Mouse (Mus musculus) c-Kit-positive CD71-negative TER-119-negative erythroid progenitor cells, embryonic 14.5 days (primary cell): Measurements from ENCODE around the gene Gm20767.
"Not testable (repeated sequence)": the region's sequence is repeated elsewhere in the genome, so short reads cannot be mapped to it uniquely, and the experiment has no call there.

Source experiments
- DNase-seq: peaks from one replicate; pipeline ENCODE4 v3.0.0-alpha.2; 2013; ENCODE audit warnings: low read depth

Gm20767 gene

DNA sequence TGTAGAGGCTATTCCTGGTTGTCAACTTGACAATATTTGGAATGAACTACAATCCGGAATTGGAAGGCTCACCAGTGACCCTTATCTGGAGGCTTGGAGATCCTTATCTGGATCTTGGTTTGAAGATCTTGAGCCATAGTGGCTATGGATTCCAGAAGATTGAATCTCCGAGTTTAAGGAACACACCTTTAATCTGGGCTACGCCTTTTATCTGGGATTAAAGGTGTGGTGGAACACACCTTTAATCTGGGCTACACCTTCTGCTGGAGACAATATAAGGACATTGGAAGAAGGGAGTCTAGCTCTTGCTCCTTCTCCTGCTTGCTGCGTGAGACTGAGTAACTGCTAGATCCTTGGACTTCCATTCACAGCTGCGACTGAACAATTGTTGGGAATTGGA, at the start of gene Gm20767:
Gm20767 (plus strand) TSS at position 301 of the 400 bp plus-strand sequence.
- DNase-seq = not testable (repeated sequence)

DNA sequence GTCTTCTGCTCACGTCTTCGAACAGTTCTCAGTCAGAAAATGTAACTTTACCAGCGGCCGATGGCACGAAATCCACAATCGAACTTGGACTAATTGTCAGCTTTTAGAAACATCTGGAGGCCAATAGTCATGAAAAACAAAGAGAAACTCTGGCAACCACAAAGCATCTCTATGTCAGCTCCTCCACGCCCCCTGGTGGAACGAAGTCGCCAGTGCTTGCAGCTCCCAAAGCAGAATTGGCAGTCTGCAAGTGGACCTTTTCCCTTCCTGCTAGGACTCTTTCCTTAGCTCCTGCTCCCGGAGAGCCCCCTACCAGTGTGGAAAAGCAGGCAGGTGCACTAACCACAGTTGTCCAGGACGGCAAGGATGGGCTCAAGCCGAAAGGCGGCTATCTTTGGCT, 47.1 kb upstream of the Gm20767 start:
- DNase-seq = not testable (repeated sequence)

DNA sequence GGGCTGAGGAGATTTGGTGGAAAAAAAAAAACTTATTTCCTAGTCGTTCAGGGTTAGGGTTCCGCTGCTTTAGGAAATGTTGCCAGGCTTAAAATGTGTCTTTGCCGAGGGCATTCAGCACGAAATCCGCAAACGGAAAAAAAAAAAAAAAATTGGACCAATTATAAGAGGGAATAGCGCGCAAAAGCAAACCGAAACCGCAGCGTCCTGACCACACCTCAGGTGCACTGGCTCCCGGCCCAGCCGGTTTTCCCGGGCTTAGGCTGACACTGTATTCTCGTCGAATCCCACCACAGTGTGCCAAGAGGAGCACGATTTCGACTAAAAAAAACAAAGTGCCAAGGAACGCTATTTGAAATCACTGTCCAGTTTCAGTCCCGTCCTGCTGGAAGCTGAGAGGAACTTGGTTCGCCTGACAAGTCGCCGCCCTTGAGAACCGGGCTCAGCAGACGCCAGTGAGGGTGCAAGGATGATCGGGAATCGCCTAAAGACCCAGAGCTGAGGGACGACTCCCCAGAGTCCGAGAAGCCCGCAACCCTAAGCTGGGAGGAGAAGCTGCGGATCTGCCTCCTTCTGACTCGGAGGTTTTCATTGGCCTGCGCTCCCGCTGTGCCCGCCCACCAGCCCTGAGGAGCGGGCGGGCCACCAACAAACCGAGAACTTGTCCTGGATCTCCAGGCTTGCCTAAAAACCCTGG, 43.7 kb upstream of the Gm20767 start:
- not testable (repeated sequence) for DNase-seq

DNA sequence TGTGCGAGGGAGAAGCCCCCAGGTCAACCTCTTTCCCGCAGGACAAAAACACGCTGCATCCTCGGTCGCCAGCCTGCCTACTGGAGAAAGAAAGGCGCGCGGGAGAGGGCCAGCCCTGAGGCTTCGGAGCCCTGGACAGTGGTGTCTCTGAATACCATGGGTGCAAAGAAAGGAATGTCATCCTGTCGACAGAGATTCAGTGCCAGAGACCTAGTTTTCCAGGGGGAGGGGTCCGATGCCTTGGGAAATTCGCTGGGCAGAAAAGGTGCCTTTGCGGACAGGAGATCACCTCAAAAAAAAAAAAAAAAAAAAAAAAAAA, 43.1 kb upstream of the Gm20767 start:
- DNase-seq = not testable (repeated sequence)

DNA sequence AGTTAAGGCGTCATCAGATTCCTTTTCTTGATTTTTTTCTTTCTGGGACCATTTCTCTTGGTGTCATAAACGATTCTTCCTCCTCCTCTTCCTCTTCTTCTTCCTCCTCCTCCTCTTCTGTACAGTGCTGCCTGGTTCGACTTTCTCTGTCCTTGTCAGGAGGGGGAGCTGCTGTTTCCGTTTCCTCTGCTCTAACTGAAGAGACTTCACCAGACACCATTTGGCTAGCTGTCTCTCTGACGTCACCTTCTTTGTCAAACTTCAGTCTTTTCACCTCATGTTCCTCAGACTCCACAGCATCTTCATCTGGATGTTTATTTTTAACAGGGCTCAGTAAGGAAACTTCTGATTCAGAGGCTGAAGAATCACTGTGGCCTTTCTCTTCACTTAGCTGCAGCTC, 40.7 kb upstream of the Gm20767 start:
- DNase-seq = not testable (repeated sequence)

DNA sequence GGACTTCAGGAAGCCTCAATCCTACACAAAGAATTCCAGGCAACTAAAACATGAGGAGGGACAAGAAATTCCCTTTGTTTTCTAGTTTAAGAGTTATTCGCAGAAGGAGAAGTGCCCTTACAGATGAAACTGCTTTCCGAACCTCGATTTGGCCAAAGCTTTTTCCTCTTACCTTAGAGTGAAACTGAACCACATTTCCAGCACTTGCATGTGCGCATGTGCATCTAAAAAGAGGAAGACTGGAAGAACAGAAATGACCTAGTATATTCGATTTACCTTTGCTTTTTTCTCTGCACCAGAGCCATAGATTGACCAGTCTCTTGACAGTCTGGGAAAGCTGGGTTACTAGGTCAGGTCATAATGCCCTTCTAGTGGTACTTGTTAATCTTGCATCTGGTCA, 33.5 kb upstream of the Gm20767 start:
- DNase-seq = not testable (repeated sequence)

DNA sequence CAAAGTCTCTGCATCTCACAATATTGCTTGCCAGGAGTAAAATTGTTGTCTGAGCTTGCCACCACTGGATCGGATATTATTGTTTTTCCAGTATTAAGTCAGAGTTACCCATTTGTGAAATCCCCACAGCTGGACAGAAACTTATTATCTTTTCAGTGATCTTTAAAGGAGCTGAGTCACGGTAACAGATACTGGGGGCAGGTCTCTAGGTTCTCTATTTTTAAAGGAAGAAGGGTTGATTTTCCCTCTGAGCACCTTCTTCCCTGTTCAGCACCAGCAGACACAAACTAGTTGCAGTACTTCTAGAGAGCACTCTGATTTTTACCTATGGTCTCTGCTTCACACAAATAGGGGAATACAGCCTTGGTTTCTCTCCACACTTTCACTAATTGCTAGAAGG, 33.0 kb upstream of the Gm20767 start:
- DNase-seq = not testable (repeated sequence)

DNA sequence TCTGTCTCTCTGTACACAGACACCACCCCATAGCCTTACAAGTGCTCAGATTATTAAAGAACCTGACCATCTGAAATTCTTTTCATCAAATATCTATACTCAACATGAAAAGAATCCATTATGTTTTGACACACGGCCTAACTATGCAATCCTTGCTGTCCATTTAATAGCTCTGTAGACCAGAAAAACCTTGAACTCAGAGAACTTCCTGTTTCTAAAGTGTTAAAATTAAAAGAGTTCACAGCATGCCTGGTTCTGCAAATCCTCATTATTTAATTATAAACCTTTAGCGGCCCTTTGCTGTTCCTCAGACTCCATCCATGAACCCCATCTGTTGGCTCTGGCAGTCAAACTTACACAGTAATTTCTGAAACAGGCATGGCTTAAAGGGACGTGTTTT, 2.3 kb downstream of the Gm20767 start:
- DNase-seq = not testable (repeated sequence)

DNA sequence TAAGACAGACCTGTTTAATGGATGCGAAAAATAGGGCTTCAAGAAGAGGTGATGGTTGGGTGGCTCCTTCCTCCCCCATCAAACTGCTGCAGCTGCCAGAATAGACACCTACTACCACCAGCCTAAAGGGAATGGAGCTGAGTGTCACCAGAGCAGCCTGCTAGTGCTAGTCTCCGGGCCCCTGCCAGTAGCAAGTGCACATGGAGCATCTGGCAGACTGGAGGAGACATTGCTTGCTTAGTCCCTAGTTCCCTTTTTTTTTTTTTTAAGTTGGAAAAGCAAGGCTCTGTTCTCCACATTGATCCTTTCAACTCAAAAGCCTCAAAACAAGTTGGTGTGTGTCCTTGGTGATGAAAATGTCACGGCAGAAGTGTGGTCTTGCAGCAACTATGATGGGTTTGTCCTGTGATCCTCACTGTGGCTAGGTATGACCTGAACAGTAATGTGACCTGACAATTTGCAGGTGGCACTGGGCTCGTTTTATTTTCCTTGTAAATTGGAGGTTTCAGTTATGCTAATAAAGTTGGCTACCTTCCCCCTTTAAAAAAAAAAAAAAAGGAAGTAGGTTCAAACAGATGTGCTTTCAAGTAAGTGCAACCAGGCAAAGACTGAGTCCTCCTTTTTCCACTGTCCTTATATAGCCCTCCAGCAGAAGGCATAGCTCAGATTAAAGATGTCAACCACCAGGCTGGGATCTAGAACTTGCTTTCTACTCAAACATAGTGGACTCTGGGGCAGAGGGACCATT, 9.8 kb downstream of the Gm20767 start:
- not testable (repeated sequence) for DNase-seq

DNA sequence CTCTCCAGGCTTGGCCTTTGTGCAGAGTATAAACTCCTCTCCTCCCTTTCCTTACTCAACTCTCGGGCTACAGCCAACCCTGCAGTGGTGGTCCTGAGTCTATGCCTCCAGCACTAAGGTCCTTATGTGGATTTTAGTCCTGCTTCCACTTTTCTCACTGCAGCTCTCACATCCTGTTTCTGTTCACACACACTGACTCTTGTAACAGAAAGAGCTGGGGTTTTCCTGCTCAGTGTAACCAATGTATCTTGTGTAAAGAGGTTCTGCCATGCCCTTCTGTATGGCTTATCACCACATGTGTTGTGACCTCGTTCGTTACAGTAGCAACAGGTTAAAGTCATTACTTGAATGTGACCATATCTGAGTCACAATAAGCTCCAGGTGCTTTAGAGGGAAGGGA, 10.5 kb downstream of the Gm20767 start:
- DNase-seq = not testable (repeated sequence)

DNA sequence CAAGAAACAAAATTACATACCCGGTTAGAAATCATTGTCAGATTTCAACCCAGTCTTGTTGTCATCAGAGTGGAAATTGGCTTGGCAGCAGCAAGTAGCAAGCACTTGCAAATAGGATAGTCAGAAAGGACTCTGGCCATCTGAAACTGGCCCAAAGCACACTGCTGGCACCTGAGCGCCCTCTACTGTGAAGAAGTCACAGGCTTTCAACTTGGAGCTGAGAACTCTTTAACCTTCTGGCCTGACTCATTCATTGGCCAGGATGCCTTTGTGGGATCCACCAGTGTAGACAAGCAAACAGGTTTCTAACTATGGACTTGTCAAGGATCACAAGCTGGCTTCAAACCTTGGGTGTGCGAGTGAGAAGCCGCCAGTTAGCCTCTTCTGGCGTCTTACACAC, 28.3 kb downstream of the Gm20767 start:
- DNase-seq = not testable (repeated sequence)

DNA sequence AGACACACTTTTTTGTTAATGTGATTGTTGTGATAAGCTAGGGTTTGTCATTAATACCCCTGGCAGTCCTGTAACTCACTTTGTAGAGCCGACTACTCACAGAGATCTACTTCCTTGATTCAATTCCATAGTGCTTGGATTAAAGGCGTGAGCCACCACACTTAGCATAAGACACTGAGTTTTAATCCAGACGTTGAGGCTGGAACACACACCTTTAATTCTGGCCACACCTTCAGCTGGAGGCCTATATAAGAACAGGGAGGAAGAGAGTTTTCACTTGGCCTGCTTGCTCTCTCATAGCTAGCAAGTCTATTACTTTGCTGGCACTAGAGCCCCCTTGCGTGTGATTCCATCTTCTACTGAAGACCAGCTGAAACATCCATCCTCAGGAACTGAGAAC, 32.1 kb downstream of the Gm20767 start, which contains the start of gene Gm21818:
Gm21818 (plus strand) TSS at position 301 of the 400 bp plus-strand sequence.
- not testable (repeated sequence) for DNase-seq

DNA sequence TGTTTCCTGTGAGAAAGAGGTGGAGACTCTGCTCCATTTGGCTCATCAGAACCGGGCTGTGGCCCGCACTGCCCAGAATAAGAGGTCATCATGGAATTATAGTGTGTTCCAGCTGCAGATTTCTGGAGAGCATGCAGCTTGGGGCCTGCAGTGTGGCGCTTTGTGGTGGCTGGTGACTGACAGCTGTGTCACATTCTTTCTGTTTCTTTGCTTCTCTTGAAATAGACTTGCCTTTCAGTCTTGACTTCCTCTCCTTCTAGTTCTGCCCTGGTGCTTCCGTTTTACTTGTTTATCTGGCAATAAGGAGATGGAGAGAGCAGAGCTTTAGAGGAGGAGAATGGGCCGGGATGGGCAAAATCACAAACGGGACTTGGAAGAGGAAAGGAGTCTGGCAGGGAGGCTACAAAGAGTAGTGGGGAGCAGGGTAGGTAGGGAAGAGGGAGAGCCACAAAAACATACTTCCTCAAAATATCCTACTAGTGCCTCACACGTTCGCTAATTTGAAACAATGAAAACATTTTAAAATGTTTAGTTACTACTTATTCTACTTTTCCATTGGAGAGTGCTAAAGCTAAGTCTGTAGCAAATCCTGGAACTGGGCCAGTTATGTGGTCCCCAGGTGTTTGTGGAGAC, 56.3 kb downstream of the Gm20767 start:
- DNase-seq = not testable (repeated sequence)
